Mouse (Mus musculus) urinary bladder, postnatal 4 days (tissue): ENCODE results near the gene Csnk1g2.

Experiments used
- DNase-seq, 2 experiments: peaks; one replicate each; pipeline ENCODE4 v3.0.0; 2021 to 2022; ENCODE audit warnings: low spot score in 2 of 2

Csnk1g2 gene

GRCm38 (mm10) chr10:80665459-80665858 lies 42.8 kb downstream of the Csnk1g2 start:
- no peak for DNase-seq

GRCm38 (mm10) chr10:80665981-80666733 lies 43.5 kb downstream of the Csnk1g2 start:
- DNase-seq, result no peak

GRCm38 (mm10) chr10:80666837-80667412 lies 44.3 kb downstream of the Csnk1g2 start:
- DNase-seq, result no peak

GRCm38 (mm10) chr10:80668614-80669013 lies 46.0 kb downstream of the Csnk1g2 start:
- no peak for DNase-seq

- DNase-seq, result no peak
Observed at GRCm38 (mm10) chr10:80669018-80669417, 46.4 kb downstream of the Csnk1g2 start.

GRCm38 (mm10) chr10:80669737-80670485 lies 47.3 kb downstream of the Csnk1g2 start:
- peak in 1 of 2 experiments; percentile 72 for DNase-seq

- DNase-seq, result no peak
Observed at GRCm38 (mm10) chr10:80670531-80670930, 47.9 kb downstream of the Csnk1g2 start.

- DNase-seq, result no peak
Observed at GRCm38 (mm10) chr10:80671251-80671650, 48.6 kb downstream of the Csnk1g2 start.

GRCm38 (mm10) chr10:80671936-80672690 lies 49.5 kb downstream of the Csnk1g2 start:
- DNase-seq, result no peak

GRCm38 (mm10) chr10:80673690-80674089 lies 51.1 kb downstream of the Csnk1g2 start:
- DNase-seq, result no peak

GRCm38 (mm10) chr10:80674161-80674711 lies 51.6 kb downstream of the Csnk1g2 start:
- no peak for DNase-seq

- no peak for DNase-seq
Observed at GRCm38 (mm10) chr10:80674851-80675404, 52.3 kb downstream of the Csnk1g2 start.

- no peak for DNase-seq
Observed at GRCm38 (mm10) chr10:80675405-80676197, 53.0 kb downstream of the Csnk1g2 start.

GRCm38 (mm10) chr10:80676198-80676928 lies 53.7 kb downstream of the Csnk1g2 start:
- DNase-seq, result peak; percentile 100

- no peak for DNase-seq
Observed at GRCm38 (mm10) chr10:80677128-80677875, 54.7 kb downstream of the Csnk1g2 start.

GRCm38 (mm10) chr10:80677942-80678436 lies 55.4 kb downstream of the Csnk1g2 start, which contains the start of gene Mknk2:
TSS of gene Mknk2 (minus strand) at chr10:80678112.
- peak; percentile 90 to 96 for DNase-seq

- DNase-seq, result no peak
Observed at GRCm38 (mm10) chr10:80678601-80679377, 56.2 kb downstream of the Csnk1g2 start.
